Mouse (Mus musculus): Measurements from ENCODE around the gene Ccrl2.

GRCm38 (mm10) chr9:111012041-111012440 lies 45.3 kb downstream of the Ccrl2 start:
- no peak for TF ChIP-seq CTCF (IDR thresholded peaks at IDR 0.05; ENCODE audit: control insufficient read depth, insufficient read depth, insufficient replicate concordance, low read depth, low read length)
- TF ChIP-seq POLR2A (IDR thresholded peaks at IDR 0.05; ENCODE audit: control insufficient read depth, low read depth, low read length) = no peak
